Mouse (Mus musculus): ENCODE results near the gene Hist1h2ae. TPM values are rescaled to one million over a fixed set of nuclear protein-coding genes. Genes with fewer than 3 reads are reported as not detected.

Gene Hist1h2ae
- 0.22 and 0.58 TPM in 2 replicates for polyA plus RNA-seq (2012; rRNA removed)

- under 1% methylated on average over 18 of the region's 18 CpGs for WGBS
- DNase-seq, result peak; percentile 85
- Histone ChIP-seq H3K4me3 (ENCODE audit: insufficient read depth, low read depth, low read length) (peak within 1 kb of the TSS; percentile 60), H3K4me1 (ENCODE audit: control insufficient read depth, insufficient read depth, low read length) (no peaks in the 10 kb centered on the region; the same call in 1 of the 2 replicates), H3K36me3 (ENCODE audit: control insufficient read depth, insufficient read depth, low read length) (no peaks in the 10 kb centered on the region), H3K27me3 (replicated peaks; ENCODE audit: control insufficient read depth, insufficient read depth, low read length) (peaks cover 2% of the 10 kb centered on the region; the same call in 1 of the 2 replicates), H3K27ac (ENCODE audit: insufficient read depth, low read depth, low read length) (peak within 1 kb of the TSS; percentile 77)
- no peak for TF ChIP-seq POLR2A (IDR thresholded peaks at IDR 0.05; ENCODE audit: low read depth, low read length)
- TF ChIP-seq CTCF (conservative IDR thresholded peaks at IDR 0.05; ENCODE audit: insufficient read depth, insufficient read length, low read depth, low read length), result no peak
These were observed at the start of gene Hist1h2ae, which contains the start of gene Hist1h2bg for GRCm38 (mm10) chr13:23571022-23571503. TSS of gene Hist1h2ae (minus strand) at chr13:23571220. TSS of gene Hist1h2bg (plus strand) at chr13:23571396.

DNA sequence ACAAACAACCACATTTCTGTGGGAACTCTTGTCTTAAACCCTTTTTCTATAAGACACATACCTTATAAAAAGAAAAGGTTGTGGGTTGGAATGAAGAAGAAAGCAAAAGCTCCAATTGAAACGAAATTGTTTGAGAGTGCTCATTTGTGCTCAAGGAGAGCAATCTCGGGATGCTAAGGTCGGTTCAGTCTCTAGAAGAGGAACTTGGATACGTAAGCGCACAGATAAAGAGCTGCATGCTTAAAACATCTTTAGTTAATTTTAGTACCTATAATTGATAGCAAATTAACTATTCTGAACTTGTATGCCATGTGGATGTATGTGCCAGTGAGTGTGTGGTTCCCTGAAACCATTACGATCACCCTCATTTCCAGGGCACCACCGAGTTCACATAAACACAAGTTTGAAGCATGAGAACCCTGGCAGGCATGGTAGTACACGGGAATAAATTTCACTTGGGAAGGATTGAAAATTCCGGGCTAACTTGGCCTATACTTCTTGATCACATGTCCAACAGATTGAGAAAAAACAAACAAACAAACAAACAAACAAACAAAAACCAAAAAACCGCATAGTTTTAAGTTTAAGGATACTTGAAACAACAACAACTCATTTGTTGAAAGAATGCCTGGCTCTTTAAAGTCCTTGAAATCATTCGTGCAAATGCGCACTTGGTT is 49.2 kb upstream of the Hist1h2ae start:
- peaks cover 2% of the 10 kb centered on the region; the same call in 1 of the 2 replicates for H3K4me1 ChIP-seq (ENCODE audit: control insufficient read depth, insufficient read depth, low read length)
- WGBS, result 46% methylated on average over 12 of the region's 12 CpGs
- TF ChIP-seq POLR2A (IDR thresholded peaks at IDR 0.05; ENCODE audit: low read depth, low read length) (no peak), CTCF (conservative IDR thresholded peaks at IDR 0.05; ENCODE audit: insufficient read depth, insufficient read length, low read depth, low read length) (no peak)
- no peaks in the 10 kb centered on the region for H3K36me3 ChIP-seq (ENCODE audit: control insufficient read depth, insufficient read depth, low read length)
- no peaks in the 10 kb centered on the region for H3K27me3 ChIP-seq (replicated peaks; ENCODE audit: control insufficient read depth, insufficient read depth, low read length)
- no peak overlapping the region; the same call in 1 of the 2 replicates for H3K27ac ChIP-seq (ENCODE audit: insufficient read depth, low read depth, low read length)
- DNase-seq, result no peak
- peak overlapping the region; percentile 57 for H3K4me3 ChIP-seq (ENCODE audit: insufficient read depth, low read depth, low read length)

DNA sequence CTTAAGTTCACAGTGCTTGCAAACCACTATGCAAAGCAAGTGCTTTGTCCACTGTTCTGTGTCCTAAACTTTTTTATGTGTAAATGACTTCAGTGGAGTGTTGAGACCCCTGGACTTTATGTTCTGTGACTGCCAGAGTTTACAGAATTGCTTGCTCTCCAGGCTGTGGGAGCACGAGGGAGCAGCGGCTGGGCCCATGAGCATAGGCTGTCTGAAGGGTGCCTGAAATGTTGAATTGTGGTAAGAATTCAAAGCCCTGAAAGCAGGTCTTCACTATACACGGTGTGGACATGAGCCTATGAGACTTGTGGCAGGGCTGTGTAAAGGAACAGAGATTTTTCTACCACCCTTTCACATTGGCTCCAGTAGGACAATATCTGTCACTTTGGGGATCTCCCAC is 40.6 kb upstream of the Hist1h2ae start:
- H3K36me3 ChIP-seq (ENCODE audit: control insufficient read depth, insufficient read depth, low read length), result no peaks in the 10 kb centered on the region
- H3K27me3 ChIP-seq (replicated peaks; ENCODE audit: control insufficient read depth, insufficient read depth, low read length), result no peaks in the 10 kb centered on the region
- no peak overlapping the region for H3K4me3 ChIP-seq (ENCODE audit: insufficient read depth, low read depth, low read length)
- H3K4me1 ChIP-seq (ENCODE audit: control insufficient read depth, insufficient read depth, low read length), result no peaks in the 10 kb centered on the region
- 54% methylated on average over 3 of the region's 3 CpGs for WGBS
- no peak for DNase-seq
- H3K27ac ChIP-seq (ENCODE audit: insufficient read depth, low read depth, low read length), result no peak overlapping the region
- no peak for TF ChIP-seq CTCF (conservative IDR thresholded peaks at IDR 0.05; ENCODE audit: insufficient read depth, insufficient read length, low read depth, low read length)
- no peak for TF ChIP-seq POLR2A (IDR thresholded peaks at IDR 0.05; ENCODE audit: low read depth, low read length)

GRCm38 (mm10) chr13:23610393-23610792 is 39.4 kb upstream of the Hist1h2ae start:
- Histone ChIP-seq H3K27ac (ENCODE audit: insufficient read depth, low read depth, low read length) (no peak overlapping the region), H3K4me3 (ENCODE audit: insufficient read depth, low read depth, low read length) (no peak overlapping the region), H3K4me1 (ENCODE audit: control insufficient read depth, insufficient read depth, low read length) (no peaks in the 10 kb centered on the region), H3K27me3 (replicated peaks; ENCODE audit: control insufficient read depth, insufficient read depth, low read length) (no peaks in the 10 kb centered on the region), H3K36me3 (ENCODE audit: control insufficient read depth, insufficient read depth, low read length) (no peaks in the 10 kb centered on the region)
- DNase-seq, result no peak
- 74% methylated on average over 2 of the region's 2 CpGs for WGBS
- TF ChIP-seq CTCF (conservative IDR thresholded peaks at IDR 0.05; ENCODE audit: insufficient read depth, insufficient read length, low read depth, low read length) (no peak), POLR2A (IDR thresholded peaks at IDR 0.05; ENCODE audit: low read depth, low read length) (no peak)

GRCm38 (mm10) chr13:23609844-23610243 is 38.8 kb upstream of the Hist1h2ae start:
- no peaks in the 10 kb centered on the region for H3K4me1 ChIP-seq (ENCODE audit: control insufficient read depth, insufficient read depth, low read length)
- TF ChIP-seq POLR2A (IDR thresholded peaks at IDR 0.05; ENCODE audit: low read depth, low read length), result no peak
- TF ChIP-seq CTCF (conservative IDR thresholded peaks at IDR 0.05; ENCODE audit: insufficient read depth, insufficient read length, low read depth, low read length), result no peak
- no peak overlapping the region for H3K27ac ChIP-seq (ENCODE audit: insufficient read depth, low read depth, low read length)
- H3K4me3 ChIP-seq (ENCODE audit: insufficient read depth, low read depth, low read length), result no peak overlapping the region
- DNase-seq, result no peak
- H3K36me3 ChIP-seq (ENCODE audit: control insufficient read depth, insufficient read depth, low read length), result no peaks in the 10 kb centered on the region
- H3K27me3 ChIP-seq (replicated peaks; ENCODE audit: control insufficient read depth, insufficient read depth, low read length), result no peaks in the 10 kb centered on the region

GRCm38 (mm10) chr13:23609209-23609608 is 38.2 kb upstream of the Hist1h2ae start:
- DNase-seq, result no peak
- Histone ChIP-seq H3K4me1 (ENCODE audit: control insufficient read depth, insufficient read depth, low read length) (no peaks in the 10 kb centered on the region), H3K27me3 (replicated peaks; ENCODE audit: control insufficient read depth, insufficient read depth, low read length) (no peaks in the 10 kb centered on the region), H3K27ac (ENCODE audit: insufficient read depth, low read depth, low read length) (no peak overlapping the region), H3K36me3 (ENCODE audit: control insufficient read depth, insufficient read depth, low read length) (no peaks in the 10 kb centered on the region), H3K4me3 (ENCODE audit: insufficient read depth, low read depth, low read length) (no peak overlapping the region)
- TF ChIP-seq POLR2A (IDR thresholded peaks at IDR 0.05; ENCODE audit: low read depth, low read length) (no peak), CTCF (conservative IDR thresholded peaks at IDR 0.05; ENCODE audit: insufficient read depth, insufficient read length, low read depth, low read length) (no peak)
- WGBS, result 80% methylated on average over 4 of the region's 4 CpGs

DNA sequence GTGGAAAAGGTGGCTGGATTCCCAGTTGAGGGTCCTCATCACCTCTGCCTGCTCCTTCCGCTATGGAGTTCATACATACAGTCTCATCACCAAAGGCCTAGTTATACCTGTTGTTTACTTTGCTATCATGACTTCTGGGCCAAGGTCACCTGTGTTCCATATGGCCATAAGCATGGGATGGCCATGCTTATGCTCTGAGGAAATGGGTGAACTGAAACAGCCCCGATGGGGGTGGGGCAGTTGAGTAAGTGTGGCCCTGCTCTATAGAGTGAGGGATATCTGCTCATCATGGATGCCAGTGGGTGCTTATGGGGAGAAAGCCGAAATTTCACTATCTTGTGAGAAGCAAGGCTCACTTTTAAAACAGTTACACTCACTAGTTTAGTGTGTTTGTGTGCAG is 34.0 kb upstream of the Hist1h2ae start:
- Histone ChIP-seq H3K4me3 (ENCODE audit: insufficient read depth, low read depth, low read length) (no peak overlapping the region), H3K4me1 (ENCODE audit: control insufficient read depth, insufficient read depth, low read length) (no peaks in the 10 kb centered on the region), H3K36me3 (ENCODE audit: control insufficient read depth, insufficient read depth, low read length) (no peaks in the 10 kb centered on the region), H3K27me3 (replicated peaks; ENCODE audit: control insufficient read depth, insufficient read depth, low read length) (no peaks in the 10 kb centered on the region), H3K27ac (ENCODE audit: insufficient read depth, low read depth, low read length) (no peak overlapping the region)
- DNase-seq, result no peak
- 89% methylated on average over 3 of the region's 3 CpGs for WGBS
- TF ChIP-seq CTCF (conservative IDR thresholded peaks at IDR 0.05; ENCODE audit: insufficient read depth, insufficient read length, low read depth, low read length) (no peak), POLR2A (IDR thresholded peaks at IDR 0.05; ENCODE audit: low read depth, low read length) (no peak)
